Mouse (Mus musculus) heart, adult 9 months (tissue): ENCODE measurements around the gene Tiam2.

Experiments used
- DNase-seq, 2 experiments: peaks; one replicate each; pipeline ENCODE4 v3.0.0; 2022; ENCODE audit warnings: low spot score in 2 of 2

The Tiam2 gene

GRCm38 (mm10) chr17:3326148-3326902 lies at the start of gene Tiam2:
TSS of gene Tiam2 (plus strand) at chr17:3326573.
- peak in 1 of 2 experiments; percentile 17 for DNase-seq

- no peak for DNase-seq
Observed at GRCm38 (mm10) chr17:3280321-3280720, 46.1 kb upstream of the Tiam2 start.

DNA sequence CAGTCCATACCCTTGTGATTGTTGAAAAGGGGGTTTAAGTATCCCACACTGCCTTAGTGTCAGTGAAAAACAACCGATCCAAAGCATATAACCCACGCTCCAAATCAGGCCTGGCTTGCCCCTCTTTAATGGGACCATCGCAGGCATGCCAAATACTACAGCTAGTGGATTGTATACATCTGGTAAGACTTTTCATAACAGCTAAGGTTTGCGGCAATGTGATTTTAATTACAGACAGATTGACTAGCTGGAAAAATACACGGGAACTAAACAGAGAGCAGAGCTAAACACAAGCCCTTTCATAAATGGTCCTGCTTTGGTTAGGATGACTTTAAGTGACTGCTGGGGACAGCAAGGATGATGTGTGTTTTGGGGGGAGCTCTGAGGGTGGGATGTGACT lies 44.4 kb upstream of the Tiam2 start:
- no peak for DNase-seq

DNA sequence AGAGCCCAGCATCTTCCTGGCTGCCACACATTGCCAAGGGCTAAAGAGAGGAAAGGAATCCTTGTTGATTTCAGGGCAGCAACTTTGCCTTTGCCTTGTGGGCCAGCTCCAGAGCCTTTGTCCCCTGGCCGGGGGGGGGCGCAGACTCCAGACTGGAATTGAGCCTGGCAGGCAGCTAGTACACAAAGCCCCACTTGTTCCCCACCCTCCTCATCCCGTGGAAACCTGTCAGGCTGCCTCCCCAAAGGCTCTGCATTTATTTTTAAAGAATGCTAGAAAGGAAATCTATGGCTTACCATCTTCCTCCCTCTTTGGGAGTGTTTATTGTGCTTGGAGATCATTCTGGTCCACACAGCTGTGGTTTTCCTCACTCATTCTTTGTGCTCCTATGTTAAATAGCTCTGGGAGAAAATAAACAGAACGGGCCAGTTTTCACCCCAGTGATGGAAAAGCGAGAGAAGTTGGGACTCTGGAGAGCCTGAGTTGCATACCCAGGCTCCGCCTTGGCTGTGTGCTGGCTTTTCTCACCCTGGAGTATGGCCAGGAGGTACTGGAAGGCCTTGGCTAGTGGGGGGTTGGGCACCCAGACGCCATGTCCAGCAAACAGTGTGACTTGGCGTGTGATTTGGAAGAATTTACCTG lies 41.2 kb upstream of the Tiam2 start:
- no peak for DNase-seq

- no peak for DNase-seq
Observed at GRCm38 (mm10) chr17:3286123-3286825, 40.1 kb upstream of the Tiam2 start.

GRCm38 (mm10) chr17:3288341-3288740 lies 38.0 kb upstream of the Tiam2 start:
- peak in 1 of 2 experiments; percentile 18 for DNase-seq

DNA sequence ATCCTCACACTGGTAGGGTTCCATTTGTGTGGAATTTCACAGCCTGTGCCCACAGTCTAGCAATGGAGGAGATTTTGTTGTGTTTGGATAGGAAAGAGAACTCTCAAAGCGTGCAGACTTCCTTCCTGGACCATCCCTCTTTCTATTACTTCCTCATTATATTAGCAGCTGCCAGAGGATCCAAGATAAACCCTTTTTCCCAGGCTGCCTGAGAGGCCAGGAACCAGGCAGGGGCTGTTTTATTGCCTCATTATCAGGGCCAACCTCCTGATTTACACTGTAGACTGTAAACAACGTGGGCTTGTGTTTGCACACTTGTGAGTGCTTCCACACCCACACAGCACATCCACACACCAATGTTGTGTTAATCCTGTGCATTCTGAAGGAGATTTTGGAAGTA lies 31.3 kb upstream of the Tiam2 start:
- DNase-seq = no peak

DNA sequence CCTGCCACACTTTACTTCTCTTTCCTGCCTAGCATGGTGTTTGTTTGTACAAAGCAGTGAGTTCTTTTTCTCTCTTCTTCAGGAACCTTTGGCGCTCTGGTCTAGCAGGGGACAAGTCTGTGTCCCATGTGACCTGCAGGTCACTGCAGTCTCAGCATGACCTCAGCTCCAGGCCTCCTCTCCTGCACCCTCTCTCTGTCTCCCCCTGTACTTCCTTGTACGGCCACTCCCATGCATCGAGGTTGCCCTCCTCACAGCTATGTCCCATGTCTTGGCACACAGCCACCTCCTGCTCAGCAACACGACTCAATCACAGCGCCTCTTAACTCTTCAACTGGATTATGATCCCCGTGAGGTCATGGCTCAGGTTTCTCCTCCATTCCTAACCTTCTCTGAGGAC lies 26.9 kb upstream of the Tiam2 start:
- no peak for DNase-seq

DNA sequence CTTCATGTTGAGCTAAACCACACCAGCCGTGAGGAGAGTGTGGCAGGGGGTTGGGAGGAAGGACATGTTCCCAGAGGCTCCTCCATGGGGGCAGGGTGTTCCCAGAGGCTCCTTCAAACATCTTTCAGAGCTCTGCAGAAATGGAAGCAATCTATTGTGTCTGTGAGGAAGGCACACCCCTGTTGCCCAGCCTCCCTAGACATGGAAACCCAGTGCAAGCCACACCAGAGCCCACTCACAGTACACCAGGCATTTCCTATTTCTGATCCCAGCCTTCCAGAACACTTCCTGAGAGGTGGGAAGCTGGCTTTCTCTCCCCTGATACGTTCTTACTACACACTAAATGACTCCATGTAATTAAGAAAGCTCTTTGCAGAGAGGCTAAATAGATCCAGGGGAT lies 20.4 kb upstream of the Tiam2 start:
- peak; percentile 21 to 64 for DNase-seq

GRCm38 (mm10) chr17:3313711-3314624 lies 12.4 kb upstream of the Tiam2 start:
- peak; percentile 62 for DNase-seq

DNA sequence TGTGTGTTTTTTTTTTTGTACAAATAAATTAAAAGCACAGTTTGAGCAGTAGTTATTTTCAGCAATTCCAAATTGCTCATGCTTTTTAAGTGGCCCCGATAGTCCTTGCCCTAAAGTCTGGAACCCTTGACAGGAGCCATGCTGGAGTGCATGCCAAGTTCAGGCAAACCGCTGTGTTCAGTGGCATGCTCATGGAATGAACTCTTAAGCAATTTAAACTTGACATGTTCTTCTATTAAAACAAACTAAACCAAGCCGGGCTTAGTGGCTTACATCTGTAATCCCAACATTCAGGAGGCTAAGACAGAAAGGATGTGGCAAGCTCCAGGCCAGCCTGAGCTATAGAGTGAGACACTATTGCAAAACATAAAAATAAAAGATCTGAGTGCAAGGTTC lies 11.8 kb upstream of the Tiam2 start:
- no peak for DNase-seq

DNA sequence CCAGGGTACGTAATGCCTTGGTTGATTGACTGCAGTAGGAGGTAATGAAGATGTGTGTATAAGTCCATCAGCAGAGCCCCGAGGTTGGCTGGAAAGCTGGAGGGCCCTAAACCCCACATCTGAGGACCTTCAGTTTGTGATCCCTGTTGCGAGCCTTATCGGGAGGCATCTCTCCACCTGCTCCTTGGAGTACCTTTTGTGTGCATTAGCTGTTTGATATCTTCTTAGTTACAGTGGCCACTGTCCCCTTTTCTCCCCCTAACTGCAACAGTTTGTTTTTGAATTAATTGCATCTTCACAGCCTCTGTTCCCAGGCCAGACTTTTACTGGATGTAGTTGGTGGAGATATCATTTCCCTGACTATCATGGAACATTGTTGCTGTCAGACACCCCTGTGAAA lies 10.8 kb upstream of the Tiam2 start:
- no peak for DNase-seq

DNA sequence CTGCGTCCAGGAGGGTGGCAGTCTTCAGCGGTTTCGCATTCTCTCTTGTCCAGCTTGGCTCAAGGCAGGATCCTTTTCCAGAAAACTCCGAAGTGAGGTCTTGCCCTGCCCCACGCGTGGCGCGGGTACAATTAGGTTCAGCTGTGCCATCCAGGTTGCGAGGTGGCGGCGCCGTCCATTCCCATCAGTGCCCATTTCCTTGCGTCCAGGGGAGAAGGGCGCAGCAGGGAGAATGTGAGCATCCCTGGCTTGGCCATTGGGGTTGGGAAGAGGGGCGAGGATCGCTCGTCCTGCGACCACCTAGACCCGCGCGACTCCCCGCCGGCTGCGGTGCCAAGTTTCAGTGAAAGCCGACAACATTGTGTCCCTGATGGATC lies 518 bp downstream of the Tiam2 start:
- DNase-seq = no peak

DNA sequence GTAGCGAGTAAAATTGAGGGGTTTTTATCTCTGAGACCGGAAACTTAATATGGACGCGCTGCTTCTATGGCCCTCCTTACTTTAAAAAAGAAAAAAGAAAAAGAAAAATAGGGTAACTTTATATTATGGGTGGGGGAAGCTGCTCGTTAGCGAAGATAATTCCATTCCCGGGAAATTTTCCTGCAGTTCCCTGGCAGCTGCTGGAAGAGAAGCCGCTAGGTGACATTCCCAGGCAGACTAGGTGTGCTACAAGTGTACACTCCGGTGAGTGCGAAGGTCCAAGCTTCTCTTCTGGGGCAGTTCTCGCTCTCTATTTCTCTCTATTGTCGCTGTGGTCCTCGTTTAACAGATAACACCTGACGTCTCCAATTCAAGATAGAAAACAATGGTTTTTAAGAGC lies 962 bp downstream of the Tiam2 start:
- DNase-seq = no peak

DNA sequence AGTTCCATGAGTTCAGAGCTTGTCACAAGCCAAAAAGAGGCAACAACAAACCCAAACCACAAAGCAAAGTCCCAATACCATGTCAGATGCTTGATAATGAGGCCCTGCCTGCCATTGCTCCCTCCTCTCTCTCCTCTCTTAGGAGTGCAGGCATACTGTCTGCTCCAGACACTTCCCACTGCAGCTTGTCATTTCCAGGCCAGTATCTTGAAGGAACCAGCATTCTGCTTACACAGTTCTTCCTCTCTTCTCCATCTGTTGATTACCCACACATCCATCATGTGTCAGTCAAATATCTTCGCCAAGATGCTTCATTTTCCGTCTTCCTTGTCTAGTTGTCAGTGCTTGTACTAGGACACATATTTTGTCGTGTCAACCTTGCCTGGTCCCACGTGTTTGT lies 2.4 kb downstream of the Tiam2 start:
- no peak for DNase-seq

- no peak for DNase-seq
Observed at GRCm38 (mm10) chr17:3329429-3329828, 3.1 kb downstream of the Tiam2 start.

DNA sequence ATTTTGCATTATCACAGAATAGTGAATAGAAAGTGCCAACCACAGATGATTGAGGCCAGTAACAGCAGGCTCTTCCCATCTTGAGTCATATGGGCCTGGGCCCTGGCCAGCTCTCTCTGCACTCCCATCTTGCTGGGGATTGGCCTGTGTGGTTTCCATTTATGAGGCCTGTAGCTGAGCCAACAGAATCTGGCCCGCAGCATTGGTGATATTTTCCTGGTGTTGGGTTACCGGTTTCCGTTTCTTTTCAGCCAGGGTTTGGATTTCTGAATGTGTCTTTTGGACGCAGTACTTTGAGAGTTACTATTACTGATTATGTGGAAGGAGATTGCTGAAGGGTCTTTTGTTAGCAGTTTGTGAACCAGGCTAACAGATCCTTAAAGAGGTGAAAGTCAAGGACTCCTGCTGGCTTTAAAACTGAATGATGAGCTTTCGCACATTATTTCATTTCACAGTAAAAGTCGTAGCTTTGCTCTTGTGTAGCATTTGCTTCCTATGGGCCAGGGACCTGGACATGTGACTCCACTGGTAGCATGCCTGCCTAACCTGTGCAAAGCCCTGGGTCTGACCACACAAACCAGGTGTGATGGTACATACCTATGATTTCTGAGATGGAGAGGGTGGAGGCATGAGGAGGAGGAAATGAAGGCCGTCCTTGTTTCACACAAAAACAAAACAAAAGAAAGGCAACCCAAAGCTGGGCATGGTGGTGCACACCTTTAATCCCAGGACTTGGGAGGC lies 5.5 kb downstream of the Tiam2 start:
- DNase-seq = peak; percentile 20 to 32

DNA sequence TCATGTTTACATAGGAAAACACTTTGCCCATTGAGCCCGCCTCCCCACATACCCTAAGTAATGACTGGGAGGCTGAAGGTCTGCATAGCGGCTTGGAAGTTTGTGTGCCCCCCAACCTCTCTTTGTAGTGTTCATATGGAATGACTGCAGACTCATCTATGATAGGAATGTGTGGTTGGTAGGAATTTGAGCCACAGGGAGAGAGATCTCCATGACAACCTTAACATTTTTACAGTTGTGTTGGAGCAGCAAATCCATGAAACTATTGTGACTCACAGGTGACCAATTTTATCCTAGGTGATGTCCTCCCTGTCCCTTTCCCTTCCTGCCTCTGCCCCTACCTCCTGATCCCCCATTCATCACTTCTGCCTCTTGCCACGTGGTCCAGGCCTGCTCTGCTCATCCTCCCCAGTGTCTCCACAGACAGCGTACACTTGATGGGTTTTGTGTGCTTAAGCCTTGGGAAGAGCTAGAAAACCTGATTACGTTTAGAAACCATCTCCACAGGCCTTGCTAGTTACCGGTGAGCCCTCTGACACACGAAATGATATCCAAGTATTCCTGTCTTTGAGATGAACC lies 9.9 kb downstream of the Tiam2 start:
- DNase-seq = no peak

GRCm38 (mm10) chr17:3336887-3337524 lies 10.6 kb downstream of the Tiam2 start:
- no peak for DNase-seq

DNA sequence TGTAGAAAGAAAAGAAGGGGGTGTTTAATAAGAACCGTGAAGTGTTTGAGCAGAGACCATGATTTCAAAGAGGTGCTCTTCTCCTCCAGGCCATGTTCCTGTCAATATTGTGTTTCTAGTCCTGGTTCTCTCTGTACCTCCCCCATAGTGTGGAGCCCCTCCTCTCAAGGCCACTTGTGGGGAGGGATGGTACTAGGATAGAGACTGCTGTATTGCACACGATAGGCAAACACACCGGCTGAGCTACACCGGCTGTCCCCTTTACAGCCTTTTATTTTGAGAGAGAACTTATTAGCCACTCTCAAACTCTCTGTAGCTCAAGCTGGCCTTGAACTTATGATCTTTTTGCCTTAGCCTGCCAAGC lies 11.1 kb downstream of the Tiam2 start:
- no peak for DNase-seq
